Mouse (Mus musculus): Measurements from ENCODE around the gene Kcnj8.
A peak's percentile ranks its signal among the peaks of the same experiment; 100 is the strongest.
"Not testable (repeated sequence)": the region's sequence is repeated elsewhere in the genome, so short reads cannot be mapped to it uniquely, and the experiment has no call there.

The Kcnj8 gene

DNA sequence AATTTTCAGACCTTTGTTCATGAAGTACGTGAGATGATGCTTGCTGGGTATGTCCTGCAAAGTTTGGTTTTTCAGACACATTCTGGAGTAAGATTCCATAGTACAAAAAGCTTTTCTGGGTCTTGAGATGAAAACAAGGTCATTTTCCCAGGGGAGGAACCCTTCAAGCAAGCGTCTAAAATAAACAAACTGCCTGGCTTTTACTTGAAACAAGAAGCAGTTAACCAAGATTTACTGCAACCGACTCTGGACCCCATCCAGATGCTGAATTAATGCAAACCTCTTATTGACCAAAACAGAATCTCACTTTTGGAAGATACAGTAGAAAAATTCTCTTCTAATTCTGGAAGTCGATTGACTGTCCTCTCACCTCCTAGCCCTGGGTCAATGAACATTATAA is 20.5 kb downstream of the Kcnj8 start:
- DNase-seq (ENCODE audit: low read depth, low spot score): no peak

GRCm38 (mm10) chr6:142548377-142548776 is 23.0 kb downstream of the Kcnj8 start:
- no peak for DNase-seq (ENCODE audit: low read depth, low spot score)

GRCm38 (mm10) chr6:142545132-142545531 is 26.3 kb downstream of the Kcnj8 start:
- no peak for DNase-seq (ENCODE audit: low read depth, low spot score)

DNA sequence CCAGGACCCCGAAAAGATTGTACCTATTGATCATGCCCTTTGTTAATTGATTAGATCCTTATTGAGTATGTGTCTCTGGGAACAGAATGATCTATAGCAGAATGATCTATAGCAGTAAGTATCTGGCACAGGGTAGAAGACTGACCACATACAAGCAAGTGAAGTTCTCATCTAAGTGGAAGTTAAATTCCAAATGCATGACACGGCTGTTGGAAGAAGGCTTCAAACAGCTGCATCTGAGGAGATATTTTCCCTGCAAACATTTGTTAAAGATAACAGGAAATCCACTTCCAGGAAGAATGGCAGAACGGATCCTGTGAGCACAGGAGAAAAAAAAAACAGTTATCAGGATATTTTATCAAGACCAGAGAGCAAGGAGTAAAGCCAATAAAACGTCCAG is 27.8 kb downstream of the Kcnj8 start:
- DNase-seq (ENCODE audit: low read depth, low spot score): no peak

GRCm38 (mm10) chr6:142542800-142543175 is 28.6 kb downstream of the Kcnj8 start:
- DNase-seq (ENCODE audit: low read depth, low spot score): no peak

- no peak for DNase-seq (ENCODE audit: low read depth, low spot score)
Observed at GRCm38 (mm10) chr6:142542082-142542799, 29.2 kb downstream of the Kcnj8 start.

- no peak for DNase-seq (ENCODE audit: low read depth, low spot score)
Observed at GRCm38 (mm10) chr6:142540561-142541160, 30.8 kb downstream of the Kcnj8 start.

- no peak for DNase-seq (ENCODE audit: low read depth, low spot score)
Observed at GRCm38 (mm10) chr6:142540131-142540530, 31.3 kb downstream of the Kcnj8 start.

DNA sequence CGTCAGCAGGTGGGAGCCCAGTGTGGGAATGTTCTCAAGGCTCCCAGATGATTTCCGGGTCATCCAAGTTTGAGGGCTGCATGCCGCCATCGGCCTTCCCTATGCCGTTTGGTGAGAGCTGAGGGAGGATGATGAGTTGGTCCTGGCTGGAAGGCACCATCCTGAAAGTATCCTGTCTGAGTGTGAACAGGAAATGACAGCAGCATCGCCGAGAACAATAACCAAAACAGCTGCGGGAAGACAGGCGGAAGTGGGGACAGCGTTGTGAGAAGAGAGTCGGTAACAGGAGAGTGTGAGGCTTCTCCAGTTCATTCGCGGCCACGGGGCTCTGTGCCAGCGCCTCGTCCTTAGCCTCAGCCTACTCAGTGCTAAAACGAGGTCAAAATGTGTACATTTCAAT is 32.9 kb downstream of the Kcnj8 start:
- DNase-seq (ENCODE audit: low read depth, low spot score): no peak

GRCm38 (mm10) chr6:142533412-142533811 is 38.0 kb downstream of the Kcnj8 start:
- DNase-seq (ENCODE audit: low read depth, low spot score): no peak

- no peak for DNase-seq (ENCODE audit: low read depth, low spot score)
Observed at GRCm38 (mm10) chr6:142532686-142533085, 38.7 kb downstream of the Kcnj8 start.

DNA sequence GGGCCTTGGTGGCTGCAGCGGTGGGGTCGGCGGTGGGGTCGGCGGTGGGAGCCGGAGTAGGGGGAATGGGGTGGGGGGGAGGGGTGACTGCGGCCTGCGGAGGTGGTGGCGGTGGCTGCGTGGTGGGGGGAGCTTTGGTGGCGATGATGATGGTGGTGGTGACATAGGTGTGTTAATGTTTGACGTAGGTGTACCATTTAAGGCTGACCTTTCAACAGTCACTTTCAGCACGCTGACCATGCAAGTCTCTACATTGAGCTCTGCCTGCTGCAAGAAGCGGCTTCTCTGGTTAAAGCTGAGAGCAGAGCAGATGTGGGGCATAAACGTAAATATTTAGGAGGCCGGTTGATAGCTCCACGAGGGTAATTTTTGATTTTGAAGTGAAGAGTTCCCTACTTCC is 39.3 kb downstream of the Kcnj8 start:
- no peak for DNase-seq (ENCODE audit: low read depth, low spot score)

DNA sequence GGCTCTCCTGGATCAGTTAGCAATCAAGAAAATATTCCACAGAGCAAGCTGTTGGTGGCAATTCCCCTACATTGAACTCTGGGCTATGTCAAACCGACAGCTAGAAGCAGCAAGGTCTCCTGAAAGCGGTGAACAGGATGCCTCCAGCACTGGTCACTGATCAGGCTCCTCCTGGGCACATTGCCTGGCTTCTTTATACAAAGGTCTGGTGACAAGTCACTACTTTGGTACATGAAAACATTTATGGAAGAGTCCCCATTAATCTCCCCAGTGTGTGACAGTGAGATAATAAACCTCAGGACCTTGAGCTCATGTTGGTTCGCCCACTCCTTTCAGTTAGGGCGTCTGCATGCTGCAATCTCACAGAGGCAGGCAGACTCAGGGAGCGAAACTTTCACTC is 41.0 kb downstream of the Kcnj8 start:
- no peak for DNase-seq (ENCODE audit: low read depth, low spot score)

GRCm38 (mm10) chr6:142529680-142530079 is 41.7 kb downstream of the Kcnj8 start:
- no peak for DNase-seq (ENCODE audit: low read depth, low spot score)

GRCm38 (mm10) chr6:142527931-142528562 is 43.4 kb downstream of the Kcnj8 start:
- no peak for DNase-seq (ENCODE audit: low read depth, low spot score)

GRCm38 (mm10) chr6:142524635-142525308 is 46.6 kb downstream of the Kcnj8 start:
- peak; percentile 56 for DNase-seq (ENCODE audit: low read depth, low spot score)

GRCm38 (mm10) chr6:142521591-142522110 is 49.8 kb downstream of the Kcnj8 start:
- DNase-seq (ENCODE audit: low read depth, low spot score): no peak

- DNase-seq (ENCODE audit: low read depth, low spot score): peak; percentile 41
Observed at GRCm38 (mm10) chr6:142519110-142519509, 52.3 kb downstream of the Kcnj8 start.

DNA sequence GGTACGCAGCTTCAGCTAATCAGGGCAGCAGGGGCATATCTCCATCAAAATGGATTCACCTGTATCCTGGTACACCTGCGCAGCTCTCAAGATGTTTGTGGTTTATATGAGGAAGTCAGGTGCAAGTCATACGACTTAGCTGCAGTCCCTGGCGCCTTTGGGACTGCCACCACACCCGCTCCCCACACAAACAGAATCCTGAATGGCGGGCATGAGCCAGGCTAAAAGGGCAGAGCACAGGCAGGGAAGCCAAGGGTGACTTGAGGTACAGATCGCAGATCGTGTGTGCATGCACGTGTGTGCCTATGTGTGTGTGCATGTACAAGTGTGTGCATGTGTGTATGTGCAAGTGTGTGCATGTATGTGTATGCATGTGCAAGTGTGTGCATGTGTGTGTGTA is 56.0 kb downstream of the Kcnj8 start:
- not testable (repeated sequence) for DNase-seq (ENCODE audit: low read depth, low spot score)

DNA sequence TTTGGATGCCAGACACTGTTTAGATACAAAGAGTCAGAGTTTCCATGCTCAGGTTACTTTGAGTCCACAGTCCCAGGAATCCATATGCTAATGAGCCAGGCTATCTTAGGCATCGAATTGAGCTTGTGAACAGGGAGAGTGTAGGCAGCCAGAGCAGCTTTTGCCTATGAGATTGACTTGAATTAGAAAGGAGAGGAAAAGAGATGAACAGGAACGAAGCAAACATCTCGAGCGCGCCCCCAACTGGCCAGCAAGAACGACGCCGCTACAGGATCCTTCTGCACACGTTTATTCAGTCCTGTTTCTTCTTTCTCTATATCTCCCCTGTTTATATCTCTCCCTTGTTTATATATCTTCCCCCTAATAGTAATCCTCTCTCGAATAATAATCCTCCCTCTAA is 56.5 kb downstream of the Kcnj8 start:
- no peak for DNase-seq (ENCODE audit: low read depth, low spot score)

Measured in embryo, embryonic 11.5 days (tissue).